Mouse (Mus musculus) intestine, postnatal 0 days (tissue): ENCODE results near the gene Specc1. TPM values are rescaled to one million over a fixed set of nuclear protein-coding genes. Genes with fewer than 3 reads are reported as not detected.

Source experiments
- ATAC-seq: fragments of 200-750 bp; cut with Nextera tagmentation; 2 replicates; pipeline ENCODE4 v1.8.0; 2017; ENCODE audit warnings: mild to moderate bottlenecking, moderate TSS enrichment, moderate library complexity
- H3K27ac ChIP-seq: fragments of 300-500 bp; sonication (generic); 2 replicates; pipeline ENCODE4 v1.5.1; 2014; ENCODE audit warnings: mild to moderate bottlenecking, low read depth, low read length, moderate library complexity
- H3K27me3 ChIP-seq: fragments of 300-500 bp; sonication (generic); replicated peaks from 2 replicates; pipeline ENCODE4 v1.6.1; 2014; ENCODE audit warnings: low read length, mixed read lengths; ENCODE audit not compliant: control insufficient read depth, insufficient read depth
- H3K36me3 ChIP-seq: fragments of 300-500 bp; sonication (generic); 2 replicates; pipeline ENCODE4 v1.6.1; 2014; ENCODE audit warnings: mild to moderate bottlenecking, moderate library complexity; ENCODE audit not compliant: control insufficient read depth, insufficient read depth
- H3K4me1 ChIP-seq: fragments of 300-500 bp; sonication (generic); replicated peaks from 2 replicates; pipeline ENCODE4 v1.6.1; 2014; ENCODE audit warnings: antibody characterized with exemption, low read length, mixed read lengths; ENCODE audit not compliant: control insufficient read depth, insufficient read depth
- H3K4me2 ChIP-seq: fragments of 300-500 bp; sonication (generic); replicated peaks from 2 replicates; pipeline ENCODE4 v1.6.1; 2014; ENCODE audit warnings: low read depth, mild to moderate bottlenecking, moderate library complexity
- H3K4me3 ChIP-seq: fragments of 300-500 bp; sonication (generic); 2 replicates; pipeline ENCODE4 v1.5.1; 2014; ENCODE audit warnings: low read depth, low read length
- H3K9ac ChIP-seq: fragments of 300-500 bp; sonication (generic); 2 replicates; pipeline ENCODE4 v1.6.1; 2014; ENCODE audit warnings: mild to moderate bottlenecking, low read depth, low read length
- H3K9me3 ChIP-seq: fragments of 300-500 bp; sonication (generic); 2 replicates; pipeline ENCODE4 v1.6.1; 2016; ENCODE audit warnings: mixed run types; ENCODE audit not compliant: control insufficient read depth
- CTCF ChIP-seq: sonication (generic); IDR thresholded peaks from 2 replicates; pipeline ENCODE4 v1.5.1; 2016; ENCODE audit warnings: low read depth, mild to moderate bottlenecking, control low read depth, antibody characterized with exemption, moderate library complexity
- WGBS: fragments of 180-500 bp; shearing (Covaris S2); extraction: QIAGEN DNeasy Blood & Tissue Kit; methylation state at CpG from one replicate; pipeline ENCODE4 v1.1.7; 2014; 5-methylcytosine and 5-hydroxymethylcytosine counted together
- polyA plus RNA-seq: library from polyadenylated mRNA; unstranded; fragments of >200 nt; fragmentation: Nextera tagmentation; extraction: Ambion mirVana; gene quantifications from 2 replicates; pipeline ENCODE4 v1.2.1, GENCODE M21; 2015

Gene Specc1
- polyA plus RNA-seq, 1 experiment from 2014 or later = 10.3 TPM

DNA sequence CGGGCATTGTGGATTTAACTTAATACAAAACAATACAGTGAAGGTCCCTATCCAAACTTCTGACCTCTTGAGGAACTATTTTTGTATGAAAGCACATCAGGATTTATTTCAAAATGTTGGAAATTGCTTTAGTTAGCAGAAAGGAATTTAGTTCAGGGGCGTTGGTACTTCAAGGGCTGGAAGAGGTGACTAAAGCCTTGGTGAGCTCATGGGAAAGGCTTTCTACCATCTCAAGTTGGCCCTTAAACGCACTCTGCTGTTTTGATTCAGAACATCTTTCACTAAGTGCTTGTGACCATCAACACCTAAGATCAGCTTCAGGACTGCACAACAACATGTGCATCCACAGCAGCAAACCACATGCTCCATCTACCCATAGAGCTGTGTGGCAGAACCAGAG is 191.5 kb downstream of the Specc1 start:
- no peak for ATAC-seq
- H3K4me3 ChIP-seq = no peak overlapping the region

GRCm38 (mm10) chr11:62148449-62148848 is 191.9 kb downstream of the Specc1 start:
- Histone ChIP-seq H3K4me1 (no peaks in the 10 kb centered on the region; the same call in 1 of the 2 replicates), H3K36me3 (peaks cover 14% of the 10 kb centered on the region), H3K9ac (no peak overlapping the region), H3K9me3 (no peaks in the 10 kb centered on the region), H3K27ac (no peak overlapping the region), H3K4me2 (no peak overlapping the region), H3K27me3 (no peaks in the 10 kb centered on the region), H3K4me3 (no peak overlapping the region)
- 91% methylated on average over 6 of the region's 6 CpGs for WGBS
- no peak for TF ChIP-seq CTCF
- ATAC-seq = no peak

More for the DNA sequence above, 191.5 kb downstream of the Specc1 start:
- Histone ChIP-seq H3K9ac (no peak overlapping the region), H3K4me1 (no peaks in the 10 kb centered on the region; the same call in 1 of the 2 replicates), H3K9me3 (no peaks in the 10 kb centered on the region), H3K36me3 (peaks cover 14% of the 10 kb centered on the region), H3K27ac (no peak overlapping the region), H3K27me3 (no peaks in the 10 kb centered on the region), H3K4me2 (no peak overlapping the region)
- WGBS = 89% methylated on average over 3 of the region's 3 CpGs
- no peak for TF ChIP-seq CTCF

DNA sequence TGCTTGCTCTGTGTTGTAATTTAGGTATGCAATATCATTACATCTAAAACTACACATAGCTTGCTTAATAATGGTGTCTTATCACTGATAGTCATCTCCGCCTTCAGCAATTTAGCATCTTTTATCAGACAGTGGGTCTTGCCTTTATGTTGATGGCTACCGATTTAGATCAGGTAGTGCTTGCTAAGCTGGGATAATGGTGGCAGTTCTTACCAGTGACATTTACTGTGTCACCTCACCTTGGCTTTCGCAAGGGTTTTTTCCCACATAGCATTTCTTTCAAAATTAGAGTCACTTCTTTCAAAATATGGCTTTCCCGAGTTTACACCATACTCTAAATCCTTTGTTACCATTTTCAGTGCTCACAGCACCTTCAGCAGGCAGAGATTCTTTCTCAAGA is 196.5 kb downstream of the Specc1 start:
- Histone ChIP-seq H3K4me3 (no peak overlapping the region), H3K9ac (no peak overlapping the region), H3K4me2 (no peak overlapping the region), H3K36me3 (peaks cover 4% of the 10 kb centered on the region; the same call in 1 of the 2 replicates), H3K27me3 (no peaks in the 10 kb centered on the region), H3K27ac (no peak overlapping the region), H3K4me1 (no peaks in the 10 kb centered on the region), H3K9me3 (no peaks in the 10 kb centered on the region)
- no peak for TF ChIP-seq CTCF
- no peak for ATAC-seq
- WGBS = 86% methylated on average over 4 of the region's 4 CpGs

DNA sequence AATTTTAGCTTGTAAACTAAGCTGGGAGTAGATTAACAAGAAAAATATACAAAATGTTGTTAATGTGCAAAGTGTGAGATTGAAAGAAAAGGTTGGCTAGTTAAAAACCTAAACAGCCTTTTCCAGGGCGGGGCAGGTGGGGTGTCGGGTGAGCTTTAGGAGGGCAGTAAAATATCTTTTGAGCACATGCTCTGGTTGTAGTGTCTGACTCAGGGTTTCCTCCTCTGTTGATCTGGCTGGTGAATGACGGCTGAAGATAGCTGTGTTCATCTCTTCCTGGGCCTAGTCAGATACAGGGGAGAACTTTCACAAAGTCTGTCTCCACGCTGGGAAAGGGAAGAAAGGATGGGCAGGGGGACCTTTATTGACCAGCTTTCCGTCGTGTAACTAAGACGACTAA is 203.2 kb downstream of the Specc1 start:
- TF ChIP-seq CTCF = no peak
- Histone ChIP-seq H3K27ac (no peak overlapping the region), H3K36me3 (peaks cover 7% of the 10 kb centered on the region; the same call in 1 of the 2 replicates), H3K4me3 (no peak overlapping the region), H3K27me3 (no peaks in the 10 kb centered on the region), H3K9me3 (no peaks in the 10 kb centered on the region), H3K4me2 (no peak overlapping the region), H3K4me1 (no peaks in the 10 kb centered on the region), H3K9ac (no peak overlapping the region)
- 87% methylated on average over 7 of the region's 7 CpGs for WGBS
- no peak for ATAC-seq

GRCm38 (mm10) chr11:62161450-62161849 is 204.9 kb downstream of the Specc1 start:
- peak; percentile 40 for TF ChIP-seq CTCF
- no peak overlapping the region for H3K27ac ChIP-seq

GRCm38 (mm10) chr11:62164357-62164756 is 207.8 kb downstream of the Specc1 start:
- WGBS = 89% methylated on average over 3 of the region's 3 CpGs
- Histone ChIP-seq H3K9ac (no peak overlapping the region), H3K36me3 (peaks cover 7% of the 10 kb centered on the region; the same call in 1 of the 2 replicates), H3K27ac (no peak overlapping the region), H3K4me1 (no peaks in the 10 kb centered on the region), H3K4me2 (no peak overlapping the region), H3K9me3 (no peaks in the 10 kb centered on the region), H3K4me3 (no peak overlapping the region), H3K27me3 (no peaks in the 10 kb centered on the region)
- no peak for TF ChIP-seq CTCF
- ATAC-seq = no peak

More at GRCm38 (mm10) chr11:62161450-62161849, 204.9 kb downstream of the Specc1 start:
- no peak for ATAC-seq
- H3K4me3 ChIP-seq = no peak overlapping the region
- H3K4me2 ChIP-seq = no peak overlapping the region
- peaks cover 7% of the 10 kb centered on the region; the same call in 1 of the 2 replicates for H3K36me3 ChIP-seq
- H3K9me3 ChIP-seq = no peaks in the 10 kb centered on the region
- 97% methylated on average over 2 of the region's 2 CpGs for WGBS
- no peak overlapping the region for H3K9ac ChIP-seq
- H3K4me1 ChIP-seq = no peaks in the 10 kb centered on the region
- H3K27me3 ChIP-seq = no peaks in the 10 kb centered on the region

GRCm38 (mm10) chr11:62166503-62166902 is 209.9 kb downstream of the Specc1 start:
- WGBS = 84% methylated on average over 3 of the region's 3 CpGs
- ATAC-seq = no peak
- H3K27ac ChIP-seq = no peak overlapping the region
- no peaks in the 10 kb centered on the region for H3K9me3 ChIP-seq
- no peaks in the 10 kb centered on the region for H3K27me3 ChIP-seq
- no peaks in the 10 kb centered on the region for H3K4me1 ChIP-seq
- no peak overlapping the region for H3K4me3 ChIP-seq
- no peak overlapping the region for H3K9ac ChIP-seq
- no peak for TF ChIP-seq CTCF
- peaks cover 11% of the 10 kb centered on the region for H3K36me3 ChIP-seq
- no peak overlapping the region for H3K4me2 ChIP-seq
